Mouse (Mus musculus) heart, adult 11 months (tissue): Measurements from ENCODE around the gene Elmo3.
A peak's percentile ranks its signal among the peaks of the same experiment; 100 is the strongest.

Experiments
- DNase-seq: peaks from one replicate; pipeline ENCODE4 v3.0.0; 2022

Gene Elmo3

DNA sequence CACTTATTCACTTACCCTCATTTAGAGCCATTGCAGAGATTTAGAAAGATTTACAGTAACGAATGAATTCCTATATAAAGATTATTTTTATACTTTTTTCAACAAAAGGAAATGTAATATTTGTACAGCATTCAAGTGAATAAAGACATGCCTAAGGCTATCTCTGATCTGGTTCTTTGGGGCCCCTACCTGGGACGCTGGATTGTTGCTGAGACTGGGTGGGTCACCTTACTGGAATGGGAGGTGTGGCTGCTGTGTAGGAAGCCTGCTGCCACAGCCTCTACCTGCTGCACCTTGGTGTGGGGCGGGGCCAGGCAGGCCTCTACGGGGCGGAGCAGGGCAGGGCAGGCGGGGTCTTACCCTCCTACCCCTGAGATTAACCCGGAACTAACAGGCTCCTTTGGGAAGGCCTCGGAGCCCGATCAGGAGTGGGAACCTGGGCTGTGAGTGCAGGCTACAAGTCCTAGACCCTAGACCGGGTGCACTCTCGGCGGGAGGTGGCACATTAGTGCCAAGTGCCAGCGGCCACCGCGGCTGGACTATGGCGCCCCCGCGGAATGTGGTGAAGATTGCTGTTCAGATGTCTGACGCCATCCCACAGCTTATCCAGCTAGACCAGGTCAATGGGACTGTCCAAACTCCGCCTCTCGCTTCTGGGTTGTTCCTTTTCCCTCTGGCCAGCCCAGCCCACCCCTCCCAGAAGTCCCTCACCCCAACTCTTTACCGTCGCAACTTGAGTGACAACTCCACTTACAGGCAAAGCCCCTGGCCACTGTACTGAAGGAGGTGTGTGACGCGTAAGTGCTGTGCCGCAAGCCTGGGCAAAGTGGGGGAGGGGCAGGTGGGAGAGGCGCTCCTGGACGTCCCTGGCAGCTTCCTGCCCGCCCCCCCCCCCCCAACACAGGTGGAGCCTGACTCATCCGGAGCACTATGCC, at the start of gene Elmo3:
Gene Elmo3 (plus strand): TSS at position 391 of the 935 bp plus-strand sequence.
- peak; percentile 94 for DNase-seq

DNA sequence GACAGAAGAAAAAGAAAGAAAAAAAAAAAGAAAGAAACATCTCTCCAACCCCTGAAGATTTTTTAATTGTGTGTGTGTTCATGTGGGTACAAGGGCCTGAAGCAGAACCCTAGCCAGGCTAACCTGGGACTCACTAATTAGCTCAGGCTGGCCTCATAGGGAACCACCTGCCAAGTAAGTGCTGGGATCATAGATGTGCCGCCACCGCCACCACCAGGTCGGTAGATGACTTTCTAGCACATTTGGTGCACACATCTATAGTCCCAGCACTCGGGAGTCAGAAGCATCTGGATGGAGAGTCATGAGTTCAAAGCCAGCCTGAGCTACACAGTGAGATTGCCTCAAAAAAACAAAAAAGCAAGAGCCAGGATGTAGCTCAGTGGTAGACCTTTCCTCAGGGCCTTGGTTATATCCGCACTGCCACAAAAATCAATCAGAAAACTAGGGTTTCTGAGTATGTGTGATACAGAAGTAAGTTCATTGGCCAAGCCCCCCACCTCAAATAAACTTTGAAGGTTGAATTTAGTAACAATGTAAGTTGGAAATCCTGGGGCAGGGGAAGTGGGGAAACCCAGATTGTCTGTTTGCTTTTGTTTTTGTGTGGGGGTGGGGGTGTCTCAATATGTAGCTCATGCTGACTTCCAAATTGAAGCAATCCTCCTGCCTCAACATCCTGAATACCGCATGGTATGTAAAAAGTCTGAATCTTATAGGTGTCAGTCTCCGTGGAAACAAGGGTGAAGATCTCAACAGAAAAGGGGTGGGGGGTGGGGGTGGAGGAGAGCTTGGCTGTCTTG, 47.9 kb upstream of the Elmo3 start:
- DNase-seq: peak; percentile 74

DNA sequence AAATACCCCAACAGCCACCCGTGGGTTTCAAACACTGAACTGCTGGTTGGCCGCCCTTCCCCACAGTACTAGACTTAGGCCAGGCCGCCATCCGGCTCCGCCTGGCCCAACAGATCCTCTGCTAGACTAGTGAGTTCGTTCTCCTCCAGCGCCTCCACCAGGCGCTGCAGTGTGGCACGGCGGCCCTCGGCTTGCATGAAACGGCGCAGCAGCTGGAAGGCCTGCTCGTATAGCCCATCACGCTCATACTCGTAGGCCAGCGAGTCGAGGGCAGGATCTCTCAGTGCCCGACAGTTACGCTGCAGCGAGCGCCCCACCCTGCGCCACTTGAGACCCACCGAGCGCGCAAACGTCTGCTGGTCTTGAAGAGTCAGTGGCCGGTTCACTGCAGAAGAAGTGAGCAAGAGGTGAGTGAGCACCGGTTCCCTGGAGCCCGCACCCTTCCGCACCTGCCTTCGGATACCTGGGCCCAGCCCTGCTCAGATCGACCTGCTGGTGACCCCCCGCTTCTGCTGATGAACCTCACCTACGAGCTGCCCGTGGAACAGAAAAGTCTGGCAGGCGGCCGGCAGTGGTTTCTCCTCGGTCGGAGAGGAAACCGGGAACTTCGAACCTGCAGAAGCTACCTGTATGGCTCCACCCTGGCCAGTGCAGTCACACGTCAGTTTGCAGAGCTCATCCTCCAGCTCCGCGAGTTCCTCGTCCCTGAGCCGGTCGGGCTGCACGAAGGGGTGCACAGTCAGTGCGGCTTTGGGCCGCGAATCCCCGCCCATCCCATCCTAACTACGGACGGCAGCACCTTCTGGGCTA, 46.3 kb upstream of the Elmo3 start:
- DNase-seq: peak; percentile 93

DNA sequence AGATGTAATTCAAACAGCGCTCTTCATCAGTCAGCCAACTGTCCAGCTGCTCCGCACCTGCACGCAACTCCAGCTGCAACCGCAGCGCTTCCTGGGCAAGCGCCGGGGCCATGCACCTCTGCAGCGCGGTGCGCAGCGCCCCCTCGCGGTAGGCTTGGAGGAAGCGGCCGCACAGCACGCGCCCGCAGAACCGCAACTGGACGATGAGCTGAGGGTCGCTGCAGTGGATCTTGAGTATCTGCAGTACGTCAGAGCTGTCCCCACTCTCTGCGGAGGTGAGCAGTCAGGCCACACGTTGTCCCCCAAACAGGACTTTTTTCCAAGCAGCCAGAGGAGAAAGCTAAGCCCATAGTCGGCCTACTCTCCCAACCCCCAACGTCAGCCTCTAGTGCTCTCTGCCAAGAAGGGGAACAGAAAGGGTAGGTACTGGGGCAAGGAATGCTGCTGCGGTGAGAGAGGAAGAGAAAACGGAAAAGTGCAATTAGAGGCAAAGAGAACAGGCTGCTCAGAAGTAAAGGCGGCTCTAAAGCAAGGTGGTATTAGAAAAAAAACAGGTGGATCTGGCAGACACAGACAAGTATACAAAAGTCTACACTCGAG, 45.6 kb upstream of the Elmo3 start:
- DNase-seq: peak; percentile 94

DNA sequence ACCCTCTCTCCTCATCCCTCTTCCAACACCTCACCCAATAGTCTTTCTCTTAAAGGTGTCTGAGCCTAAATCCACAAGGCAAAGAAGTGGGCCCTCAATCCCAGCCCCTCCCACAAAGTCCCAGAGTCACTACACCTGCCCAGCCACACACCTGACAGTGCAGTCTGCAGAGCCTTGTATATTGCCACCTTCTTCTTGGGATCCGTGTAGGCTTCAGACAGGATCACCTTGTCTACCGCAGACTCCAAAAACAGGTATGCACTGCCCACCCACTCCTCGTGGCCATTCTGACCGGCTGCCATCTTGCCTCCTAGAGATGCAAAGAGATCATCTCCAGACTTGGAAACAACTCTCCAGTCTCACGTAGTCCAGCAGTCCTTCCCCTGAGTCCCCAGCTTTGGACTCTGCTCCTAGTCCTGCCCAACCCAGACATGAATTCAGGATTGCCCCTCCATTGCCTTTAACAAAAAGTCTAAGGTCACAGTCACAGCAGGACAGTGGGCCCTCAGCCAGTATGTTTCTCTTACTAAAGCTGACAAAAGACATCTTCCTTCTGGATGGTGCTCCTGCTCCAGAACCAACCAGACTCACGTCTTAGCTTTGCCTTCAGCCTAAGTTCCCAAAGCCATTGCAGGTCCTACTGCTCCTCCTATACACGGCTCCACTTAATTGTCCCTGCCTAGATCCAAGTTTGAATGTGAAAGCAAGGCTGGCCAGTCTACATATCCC, 44.9 kb upstream of the Elmo3 start:
- DNase-seq: peak; percentile 90

DNA sequence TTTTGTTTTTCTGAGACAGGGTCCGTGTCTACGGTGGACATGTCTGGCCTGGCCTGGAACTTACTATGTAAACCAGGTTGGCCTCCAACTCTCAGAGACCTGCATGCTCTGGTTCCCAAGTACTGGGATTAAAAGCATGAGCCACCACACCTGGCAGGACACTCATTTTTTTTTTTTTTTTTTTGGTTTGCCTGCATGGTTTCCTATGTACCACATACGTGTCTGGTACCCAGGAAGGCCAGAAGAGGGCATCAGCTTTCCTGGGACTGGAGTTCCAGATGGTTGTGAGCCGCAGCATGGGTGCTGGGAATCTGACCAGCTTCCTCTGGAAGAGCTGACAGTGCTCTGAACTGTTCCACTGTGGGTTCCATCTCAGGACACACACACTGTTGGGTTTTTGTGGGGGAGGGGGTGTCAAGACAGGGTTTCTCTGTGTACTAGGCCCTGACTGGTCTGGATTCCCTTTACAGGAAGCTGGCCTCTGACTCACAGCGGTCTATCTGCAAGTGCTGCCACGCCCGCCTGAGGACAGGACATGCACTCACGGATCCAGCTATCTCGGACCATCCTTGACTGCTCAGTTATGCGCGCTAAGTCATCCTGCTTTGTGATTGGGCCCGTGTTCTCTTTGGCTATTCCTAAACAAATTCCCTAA, 43.9 kb upstream of the Elmo3 start:
- peak; percentile 81 for DNase-seq

DNA sequence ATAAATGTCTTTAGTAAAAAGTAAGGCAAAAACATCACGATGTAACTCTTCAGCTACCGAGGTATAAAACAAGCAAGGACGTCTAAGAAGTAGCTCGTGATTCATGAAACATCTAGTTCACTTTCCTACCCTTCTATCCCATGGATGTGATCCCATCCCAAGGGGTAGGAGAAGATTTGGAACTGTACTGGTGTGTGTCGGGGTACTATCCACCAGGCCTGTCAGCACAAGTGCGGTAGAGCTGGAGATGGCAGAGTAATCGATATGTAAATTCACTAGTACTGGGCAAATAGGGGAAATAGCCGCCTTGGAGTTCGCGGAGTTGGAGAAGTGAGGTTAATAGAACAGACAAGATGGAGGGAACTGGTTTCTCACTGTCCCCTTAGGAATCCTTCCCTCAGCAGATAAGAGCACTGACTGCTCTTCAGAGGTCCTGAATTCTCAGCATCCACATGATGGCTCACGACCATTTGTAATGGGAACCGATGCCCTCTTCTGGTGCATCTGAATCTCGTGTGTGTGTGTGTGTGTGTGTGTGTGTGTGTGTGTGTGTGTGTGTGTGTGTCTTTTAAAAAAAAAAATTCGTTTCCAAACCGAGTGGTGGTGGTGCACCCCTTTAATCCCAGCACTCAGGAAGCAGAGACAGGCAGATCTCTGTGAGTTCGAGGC, 42.0 kb upstream of the Elmo3 start:
- peak; percentile 88 for DNase-seq

DNA sequence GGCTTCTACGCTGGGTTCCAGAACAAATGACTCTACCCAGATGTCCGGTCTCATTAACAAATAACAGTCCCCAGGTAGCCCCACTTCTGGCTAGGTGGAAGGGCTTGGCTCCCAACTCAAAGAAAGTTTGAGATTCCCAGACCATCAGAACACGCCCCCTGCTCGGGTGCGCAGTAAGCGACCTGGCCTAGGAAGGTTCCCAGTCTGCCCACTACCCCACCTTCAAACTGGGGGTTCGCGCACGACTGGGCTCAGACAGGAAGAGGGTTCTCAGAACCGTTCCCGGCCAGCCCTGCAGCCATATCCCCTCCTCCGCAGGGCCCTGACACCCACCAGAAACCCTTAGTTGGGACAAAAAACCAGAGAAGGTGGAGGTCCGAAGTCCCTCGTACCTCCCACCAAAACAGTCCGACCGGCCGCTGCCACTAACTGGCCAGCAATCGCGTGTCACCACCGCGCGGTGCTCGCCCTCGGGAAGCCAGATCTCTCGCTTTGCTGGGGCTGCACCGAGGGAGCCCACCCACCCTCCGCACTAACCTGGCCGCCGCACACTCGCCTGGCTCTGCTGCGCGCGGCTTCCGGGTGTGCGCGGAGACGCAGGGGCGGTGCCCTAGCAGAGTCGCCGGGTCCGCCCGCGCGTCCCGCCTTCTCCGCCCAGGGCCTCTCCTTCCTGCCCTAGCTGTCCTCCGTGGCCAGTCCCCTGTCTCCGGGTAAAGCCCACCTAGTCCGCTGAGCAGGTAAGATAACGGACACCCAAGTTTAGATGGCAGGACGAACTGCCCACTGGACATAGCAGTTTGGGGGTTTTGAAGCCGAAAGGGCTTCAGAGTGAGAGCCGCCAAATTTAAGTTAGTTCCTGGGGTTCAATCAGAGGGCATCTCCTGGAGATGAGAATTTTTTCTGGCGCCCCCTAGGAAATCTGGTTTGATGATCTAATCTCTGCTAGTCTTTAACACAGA, 41.1 kb upstream of the Elmo3 start, which contains the start of the genes Tradd and Fbxl8:
Gene Tradd (minus strand): TSS at position 586 of the 959 bp plus-strand sequence.
Gene Fbxl8 (plus strand): TSS at position 625 of the 959 bp plus-strand sequence.
- DNase-seq: peak; percentile 99

DNA sequence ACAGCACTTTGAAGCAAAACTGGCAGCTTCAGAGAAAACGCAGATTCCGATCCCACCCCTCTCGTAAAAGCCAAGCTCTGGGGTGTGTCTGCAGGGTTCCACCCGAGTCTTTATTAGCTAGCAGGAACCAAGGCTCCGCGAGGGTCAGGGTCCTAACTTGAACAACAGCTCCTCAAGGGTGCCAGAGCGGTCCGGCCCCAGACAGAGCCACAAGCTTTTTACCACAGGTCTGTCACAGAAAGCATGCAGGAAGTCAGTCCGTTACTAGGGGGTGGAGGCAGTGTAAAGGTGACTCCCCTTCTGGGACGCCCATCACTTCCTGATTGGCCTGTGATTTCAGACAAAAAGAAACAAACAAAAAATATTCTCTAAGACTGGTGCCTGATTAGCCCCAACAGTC, 40.3 kb upstream of the Elmo3 start:
- peak; percentile 95 for DNase-seq

DNA sequence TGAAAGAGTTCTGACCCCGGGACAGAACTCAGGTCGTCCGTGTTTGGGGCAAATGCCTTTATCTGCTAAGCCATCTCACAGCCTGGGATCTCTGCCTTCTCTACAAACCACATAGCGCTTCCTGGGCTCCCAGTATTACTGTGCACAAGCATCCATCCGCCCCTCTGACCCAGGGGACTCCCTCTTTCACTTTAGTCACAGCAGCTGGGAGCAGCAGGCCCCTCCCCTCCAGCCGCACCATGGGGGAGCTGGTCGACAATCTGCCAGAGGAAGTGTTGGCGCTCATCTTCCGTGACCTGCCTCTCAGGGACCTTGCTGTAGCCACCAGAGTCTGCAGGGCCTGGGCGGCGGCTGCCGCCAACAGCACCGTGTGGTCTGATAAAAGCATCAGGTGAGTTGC, 38.6 kb upstream of the Elmo3 start:
- DNase-seq: no peak

DNA sequence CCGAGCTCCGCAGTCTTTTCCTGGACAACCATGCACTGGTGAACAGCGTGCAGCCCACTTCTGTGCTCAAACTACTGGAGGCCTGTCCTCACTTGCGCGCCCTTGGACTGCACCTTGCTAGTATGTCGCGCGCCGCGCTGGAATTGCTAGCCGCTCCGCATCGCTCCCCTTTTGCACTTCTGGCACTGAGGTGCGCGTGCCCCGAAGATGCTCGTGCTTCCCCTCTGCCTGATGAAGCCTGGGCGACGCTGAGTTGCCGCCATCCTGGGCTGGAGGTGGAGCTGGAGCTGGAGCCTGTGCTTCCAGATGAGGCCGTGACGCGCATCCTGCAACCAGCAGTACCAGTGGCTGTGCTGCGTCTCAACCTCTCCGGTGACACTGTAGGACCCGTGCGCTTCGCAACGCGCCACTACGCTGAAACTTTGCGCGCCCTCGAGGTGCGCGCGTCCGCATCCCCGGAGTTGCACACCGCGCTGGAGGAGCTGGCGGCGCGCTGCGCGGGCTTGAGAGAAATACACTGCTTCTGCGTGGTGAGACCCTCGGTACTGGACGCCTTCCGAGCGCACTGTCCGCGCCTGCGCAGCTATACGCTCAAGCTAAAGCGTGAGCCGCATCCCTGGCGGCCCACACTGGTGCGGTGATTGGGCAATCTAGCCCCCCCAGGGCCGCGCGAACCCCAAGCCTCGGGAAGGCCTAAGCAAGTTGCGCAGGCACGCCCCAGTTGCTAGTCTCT, 36.9 kb upstream of the Elmo3 start:
- DNase-seq: peak; percentile 96

DNA sequence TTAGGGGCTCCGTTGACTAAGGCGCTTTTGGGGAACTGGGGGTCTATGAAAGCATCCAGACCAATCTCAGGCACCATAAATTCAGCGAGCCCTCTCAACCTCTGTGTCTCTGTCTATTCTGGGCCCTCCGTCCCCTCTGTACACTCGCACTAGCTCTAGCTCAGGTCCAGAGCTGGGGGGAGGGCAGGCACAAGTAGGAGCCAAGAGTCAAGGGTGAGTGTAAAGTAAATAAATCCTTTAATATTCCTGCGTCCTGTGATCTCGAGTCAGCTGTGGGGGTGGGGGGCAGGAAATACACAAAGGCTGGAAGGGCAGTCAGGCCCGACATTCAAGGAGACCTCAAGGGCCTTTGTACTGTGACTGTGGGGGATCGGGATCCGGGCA, 36.3 kb upstream of the Elmo3 start:
- peak; percentile 89 for DNase-seq

DNA sequence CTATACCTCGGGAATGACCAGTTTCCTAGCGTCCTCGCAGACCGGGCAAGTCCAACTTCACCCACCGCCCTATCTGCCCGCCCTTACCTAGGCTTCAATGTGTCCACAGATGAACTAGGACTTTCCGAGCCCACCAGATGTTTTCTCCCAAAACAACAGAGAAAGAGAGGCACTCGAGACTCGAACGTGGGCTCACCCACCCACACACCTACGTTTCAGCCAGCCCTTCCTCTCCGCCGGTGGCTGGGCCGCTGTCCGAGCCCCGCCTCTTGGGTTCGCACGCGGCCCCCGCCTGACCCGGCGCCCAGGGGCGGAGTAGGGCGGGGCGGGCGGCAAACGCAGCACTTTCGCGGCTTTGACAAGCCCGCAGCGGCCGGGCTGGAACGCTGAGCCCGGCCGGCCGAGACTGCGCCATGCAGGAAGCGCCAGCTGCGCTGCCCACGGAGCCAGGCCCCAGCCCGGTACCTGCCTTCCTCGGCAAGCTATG, 35.9 kb upstream of the Elmo3 start, which contains the start of gene Hsf4:
Gene Hsf4 (plus strand): TSS at position 341 of the 487 bp plus-strand sequence.
- DNase-seq: peak; percentile 98

DNA sequence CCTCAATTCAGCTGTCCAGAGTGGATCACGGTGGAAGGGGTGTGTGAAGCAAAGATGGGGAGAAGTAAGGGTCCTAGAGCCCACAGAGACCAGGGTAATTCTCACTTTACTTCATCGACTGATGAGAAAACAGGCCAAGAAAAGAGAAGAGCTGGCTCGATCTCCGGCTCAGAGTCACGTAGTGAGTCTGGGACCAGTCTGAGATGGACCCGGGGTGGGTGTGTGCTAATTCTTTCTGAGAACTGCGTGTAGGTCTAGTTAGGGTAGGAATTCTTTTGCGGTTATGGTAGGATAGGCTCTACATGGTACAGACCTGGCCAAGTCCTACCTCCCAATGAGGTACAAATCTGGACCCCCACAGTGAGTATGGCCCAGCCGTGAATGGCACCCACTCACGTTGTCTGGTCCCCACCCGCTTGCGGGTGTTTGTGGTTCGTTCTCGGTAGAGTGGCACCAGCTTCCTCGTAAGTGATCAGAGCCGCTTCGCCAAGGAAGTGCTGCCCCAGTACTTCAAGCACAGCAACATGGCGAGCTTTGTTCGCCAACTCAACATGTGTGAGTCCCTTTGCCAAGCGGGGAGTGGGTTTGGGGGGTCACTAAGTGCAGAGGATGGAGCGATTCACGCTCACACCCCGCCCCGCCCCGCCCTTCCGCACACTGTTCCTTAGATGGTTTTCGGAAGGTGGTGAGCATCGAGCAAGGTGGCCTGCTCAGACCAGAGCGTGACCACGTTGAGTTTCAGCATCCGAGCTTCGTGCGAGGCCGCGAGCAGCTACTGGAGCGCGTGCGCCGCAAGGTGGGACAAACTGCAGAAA, 35.1 kb upstream of the Elmo3 start:
- DNase-seq: peak; percentile 90

DNA sequence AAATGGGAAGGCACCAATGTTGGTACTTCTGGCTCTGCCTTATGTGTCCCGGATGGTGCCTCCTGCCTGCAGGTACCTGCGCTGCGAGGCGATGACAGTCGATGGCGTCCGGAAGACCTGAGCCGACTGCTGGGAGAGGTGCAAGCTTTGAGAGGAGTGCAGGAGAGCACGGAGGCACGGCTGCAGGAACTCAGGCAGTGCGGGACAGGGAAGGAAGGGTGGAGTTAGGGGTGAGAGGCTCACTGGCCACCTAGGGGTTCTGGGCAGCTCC, 34.5 kb upstream of the Elmo3 start:
- DNase-seq: no peak

DNA sequence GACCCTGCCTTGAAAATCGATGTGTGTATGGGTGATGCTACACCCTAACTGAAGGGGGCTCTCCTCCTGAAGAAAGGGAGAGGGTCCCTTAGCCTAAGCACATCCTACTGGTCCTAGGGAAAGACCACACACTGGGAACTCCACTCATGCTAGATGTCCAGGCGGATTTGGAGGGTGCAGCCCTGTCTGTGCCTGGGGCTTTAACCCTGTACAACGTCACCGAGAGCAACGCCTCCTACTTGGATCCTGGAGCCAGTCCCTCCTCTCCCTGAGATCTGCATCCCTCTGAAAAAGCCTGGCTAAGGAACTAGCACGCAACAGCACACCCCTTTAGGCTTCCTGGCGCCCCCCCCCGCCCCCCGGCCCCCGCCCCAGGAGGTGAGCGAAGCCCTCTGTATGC, 30.0 kb upstream of the Elmo3 start:
- peak; percentile 92 for DNase-seq

DNA sequence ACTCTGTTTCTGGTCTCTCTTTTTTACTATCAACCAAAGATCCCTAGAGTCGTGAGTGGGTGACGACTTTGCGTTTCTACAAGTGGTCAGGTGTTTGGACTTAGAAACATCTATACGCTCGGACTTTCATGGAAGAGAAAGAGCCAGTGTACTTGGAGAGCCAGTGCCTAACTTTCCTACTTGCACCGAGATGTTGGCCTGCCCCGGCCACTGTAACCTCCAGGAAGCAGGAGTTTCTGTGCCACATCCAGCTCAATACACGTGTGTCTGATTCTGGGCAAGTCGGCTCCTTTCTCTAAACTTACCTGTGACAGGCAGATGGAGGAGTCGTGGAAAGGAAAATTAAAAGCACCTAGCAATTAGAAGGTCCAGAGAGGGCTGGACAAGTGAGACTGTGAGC, 29.6 kb upstream of the Elmo3 start, which contains the start of gene Nol3:
Gene Nol3 (plus strand): TSS at position 301 of the 400 bp plus-strand sequence.
- DNase-seq: no peak
